Mouse (Mus musculus): ENCODE results near the gene 1700023F06Rik. TPM values are rescaled to one million over a fixed set of nuclear protein-coding genes. Genes with fewer than 3 reads are reported as not detected.

1700023F06Rik gene
- polyA plus RNA-seq, 1 experiment, result 0.43 TPM

GRCm38 (mm10) chr11:103192956-103193824 is 15.2 kb downstream of the 1700023F06Rik start:
- DNase-seq (ENCODE audit: low read depth, low spot score), result no peak

GRCm38 (mm10) chr11:103192230-103192955 is 16.0 kb downstream of the 1700023F06Rik start:
- DNase-seq (ENCODE audit: low read depth, low spot score), result no peak

More at GRCm38 (mm10) chr11:103192956-103193824, 15.2 kb downstream of the 1700023F06Rik start:
- WGBS, result 19% methylated on average over 44 of the region's 44 CpGs

GRCm38 (mm10) chr11:103184891-103185290 is 23.5 kb downstream of the 1700023F06Rik start:
- WGBS, result 36% methylated on average over 2 of the region's 2 CpGs
- no peak for DNase-seq (ENCODE audit: low read depth, low spot score)

More at GRCm38 (mm10) chr11:103192230-103192955, 16.0 kb downstream of the 1700023F06Rik start:
- 31% methylated on average over 28 of the region's 28 CpGs for WGBS

- DNase-seq (ENCODE audit: low read depth, low spot score), result no peak
- WGBS, result 59% methylated on average over 3 of the region's 3 CpGs
Measured at GRCm38 (mm10) chr11:103181911-103182310, 26.4 kb downstream of the 1700023F06Rik start.

GRCm38 (mm10) chr11:103181349-103181748 is 27.0 kb downstream of the 1700023F06Rik start:
- WGBS, result 63% methylated on average over 9 of the region's 9 CpGs
- DNase-seq (ENCODE audit: low read depth, low spot score), result no peak

- 77% methylated on average over 1 of the region's 1 CpGs for WGBS
- no peak for DNase-seq (ENCODE audit: low read depth, low spot score)
Measured at GRCm38 (mm10) chr11:103180426-103180825, 27.9 kb downstream of the 1700023F06Rik start.

- DNase-seq (ENCODE audit: low read depth, low spot score), result no peak
- 91% methylated on average over 8 of the region's 8 CpGs for WGBS
Measured at GRCm38 (mm10) chr11:103178748-103179147, 29.6 kb downstream of the 1700023F06Rik start.

GRCm38 (mm10) chr11:103177815-103178485 is 30.4 kb downstream of the 1700023F06Rik start:
- 83% methylated on average over 15 of the region's 15 CpGs for WGBS
- no peak for DNase-seq (ENCODE audit: low read depth, low spot score)

- no peak for DNase-seq (ENCODE audit: low read depth, low spot score)
- WGBS, result 75% methylated on average over 5 of the region's 5 CpGs
Measured at GRCm38 (mm10) chr11:103177216-103177615, 31.1 kb downstream of the 1700023F06Rik start.

- DNase-seq (ENCODE audit: low read depth, low spot score), result no peak
- 89% methylated on average over 1 of the region's 1 CpGs for WGBS
Measured at GRCm38 (mm10) chr11:103176510-103176909, 31.8 kb downstream of the 1700023F06Rik start.

- no peak for DNase-seq (ENCODE audit: low read depth, low spot score)
- 72% methylated on average over 14 of the region's 14 CpGs for WGBS
Measured at GRCm38 (mm10) chr11:103175688-103176442, 32.5 kb downstream of the 1700023F06Rik start.

GRCm38 (mm10) chr11:103174891-103175391 is 33.4 kb downstream of the 1700023F06Rik start:
- 64% methylated on average over 8 of the region's 8 CpGs for WGBS
- no peak for DNase-seq (ENCODE audit: low read depth, low spot score)

GRCm38 (mm10) chr11:103174411-103174832 is 33.9 kb downstream of the 1700023F06Rik start:
- DNase-seq (ENCODE audit: low read depth, low spot score), result no peak
- WGBS, result 63% methylated on average over 5 of the region's 5 CpGs

- WGBS, result 90% methylated on average over 11 of the region's 11 CpGs
- no peak for DNase-seq (ENCODE audit: low read depth, low spot score)
Measured at GRCm38 (mm10) chr11:103173771-103174344, 34.5 kb downstream of the 1700023F06Rik start.

- DNase-seq (ENCODE audit: low read depth, low spot score), result no peak
- WGBS, result 75% methylated on average over 7 of the region's 7 CpGs
Measured at GRCm38 (mm10) chr11:103173041-103173770, 35.2 kb downstream of the 1700023F06Rik start.

- DNase-seq (ENCODE audit: low read depth, low spot score), result no peak
- 79% methylated on average over 6 of the region's 6 CpGs for WGBS
Measured at GRCm38 (mm10) chr11:103172392-103173040, 35.8 kb downstream of the 1700023F06Rik start.

- WGBS, result 54% methylated on average over 9 of the region's 9 CpGs
- DNase-seq (ENCODE audit: low read depth, low spot score), result no peak
Measured at GRCm38 (mm10) chr11:103171703-103172391, 36.5 kb downstream of the 1700023F06Rik start.
